In genomic region chr12:35016056-35016455, GRCm38 (mm10) we compare ENCODE assay signal across 12 mouse cellular contexts. TPM values are rescaled to one million over a fixed set of nuclear protein-coding genes. Genes with fewer than 3 reads are reported as not detected.
A peak's percentile ranks its signal among the peaks of the same experiment; 100 is the strongest.
DNase-seq lines count a peak whose midpoint lies in the region; ATAC-seq and TF ChIP-seq lines count a peak whose summit lies in the region.
"Had no signal": no experiment of that assay in that cellular context is flagged by ENCODE, and none has a peak within 500 bp of the region (broad histone marks: within the 10 kb centered on the region; RNA-seq: fewer than 3 reads in every experiment).

No protein-coding gene starts in this region.

- H3K36me3 ChIP-seq in midbrain, embryonic 12.5 days = no peaks in the 10 kb centered on the region

- H3K4me1 ChIP-seq in cerebellum, adult 2 months (ENCODE audit: control insufficient read depth, insufficient read depth, low read length) = no peaks in the 10 kb centered on the region
- H3K4me1 ChIP-seq in midbrain, embryonic 12.5 days = no peaks in the 10 kb centered on the region

- no peak overlapping the region for H3K9ac ChIP-seq in midbrain, embryonic 12.5 days (replicated peaks)

- no peak overlapping the region for H3K27ac ChIP-seq in cerebellum, adult 2 months (ENCODE audit: insufficient read depth, low read length)
- H3K27ac ChIP-seq in midbrain, embryonic 12.5 days (replicated peaks) = no peak overlapping the region

- peak; percentile 49; the same call in 1 of the 2 replicates for ATAC-seq in midbrain, embryonic 12.5 days (ENCODE audit: low FRiP score, low read depth)

- H3K4me3 ChIP-seq in cerebellum, adult 2 months (replicated peaks; ENCODE audit: insufficient read depth, low read depth, low read length) = no peak overlapping the region
- no peak overlapping the region for H3K4me3 ChIP-seq in midbrain, embryonic 12.5 days

- no peaks in the 10 kb centered on the region for H3K9me3 ChIP-seq in midbrain, embryonic 12.5 days

- TF ChIP-seq POLR2A in cerebellum, adult 2 months (IDR thresholded peaks at IDR 0.05; ENCODE audit: borderline replicate concordance, insufficient read depth, low read length) = no peak

- TF ChIP-seq CTCF in cerebellum, adult 2 months (IDR thresholded peaks at IDR 0.05; ENCODE audit: borderline replicate concordance, insufficient read depth, low read depth, low read length) = peak; percentile 9; the same call in 1 of the 2 replicates

- no peak for DNase-seq in cerebellum, adult 2 months
- DNase-seq in cerebellum, postnatal 36 days = no peak
- DNase-seq in layer of hippocampus, adult 11-12 months (ENCODE audit: low spot score) = peak; percentile 27
- no peak for DNase-seq in layer of hippocampus, adult 8-10 months (ENCODE audit: low spot score in 2 of 2)
- peak; percentile 42 for DNase-seq in NIH3T3 (ENCODE audit: low read depth)
- DNase-seq in spleen, postnatal 4 days (ENCODE audit: low spot score in 2 of 2) = no peak
- DNase-seq in heart, adult 18-20 months = no peak
- DNase-seq: cerebellum, adult 8-10 months had no signal

- WGBS in cerebellum, adult 2 months = 56% methylated on average over 3 of the region's 3 CpGs
- 65% methylated on average over 3 of the region's 3 CpGs for WGBS in midbrain, embryonic 12.5 days

- H3K4me2 ChIP-seq in midbrain, embryonic 12.5 days (replicated peaks) = no peak overlapping the region

- no peaks in the 10 kb centered on the region for H3K27me3 ChIP-seq in cerebellum, adult 2 months (ENCODE audit: control insufficient read depth, insufficient read depth, low read length)
- peaks cover 4% of the 10 kb centered on the region; the same call in 1 of the 2 replicates for H3K27me3 ChIP-seq in midbrain, embryonic 12.5 days

RNA-seq across cellular contexts. Expression of gene Snx13, which starts 30.9 kb away (rescaled TPM):
- polyA plus RNA-seq in cerebellum, adult 2 months (2012; rRNA removed) = 26.8 and 27.8 TPM in 2 replicates
- 10 to 100 TPM; 61.0 to 71.9 (median 67.6) TPM for total RNA-seq in layer of hippocampus, adult 8-10 months (2022)
- 22.2 and 24.3 TPM in 2 replicates for polyA plus RNA-seq in midbrain, embryonic 12.5 days (2016; fragmentation: Nextera tagmentation; extraction: Ambion mirVana)
- 10 to 100 TPM; 58.8 to 69.4 TPM for total RNA-seq in heart, adult 18-20 months (2021)

RNA-seq across cellular contexts. Expression of gene Prps1l1, which starts 31.5 kb away (rescaled TPM):
- not detected in 2 replicates for polyA plus RNA-seq in cerebellum, adult 2 months (2012; rRNA removed)
- not detected for total RNA-seq in layer of hippocampus, adult 8-10 months (2022)
- polyA plus RNA-seq in midbrain, embryonic 12.5 days (2016; fragmentation: Nextera tagmentation; extraction: Ambion mirVana) = not detected in 2 replicates
- total RNA-seq in heart, adult 18-20 months (2021) = not detected
- total RNA-seq: heart, postnatal 25 days; left cerebral cortex, postnatal 25 days; megakaryocyte-erythroid progenitor cell, adult 5-6 weeks had no signal

Comparison
In these comparisons a context has a peak if more than half of its experiments do, and no peak if none do; other contexts are left out.
1. DNase-seq: peak in layer of hippocampus, adult 11-12 months (single experiment) and NIH3T3 (single experiment); none in cerebellum, adult 2 months (0 of 2), cerebellum, postnatal 36 days (0 of 2), layer of hippocampus, adult 8-10 months (0 of 2), spleen, postnatal 4 days (0 of 2) and heart, adult 18-20 months (0 of 2).